Mouse (Mus musculus) MEL (cell line): ENCODE data around the gene Rnf167. TPM values are rescaled to one million over a fixed set of nuclear protein-coding genes. Genes with fewer than 3 reads are reported as not detected.

Experiments used
- DNase-seq: peaks from one replicate; pipeline ENCODE4 v3.0.0; 2011; ENCODE audit warnings: low read depth, low spot score
- H3K27ac ChIP-seq: 2 replicates; pipeline ENCODE4 v1.5.1; 2012; ENCODE audit warnings: low read depth, mild to moderate bottlenecking, control low read depth, low read length, moderate library complexity; ENCODE audit not compliant: control insufficient read depth
- H3K27me3 ChIP-seq, 2 experiments: fragments of 150-350 bp in 1 of 2; sonication (generic) in 1 of 2; 2 replicates each; pipeline ENCODE4 v1.6.1; 2012; ENCODE audit warnings: low read length in 2 of 2, mild to moderate bottlenecking in 2 of 2, improper control_type of control experiment in 1 of 2, moderate library complexity in 1 of 2; ENCODE audit not compliant: insufficient read depth in 2 of 2, control insufficient read depth in 1 of 2
- H3K36me3 ChIP-seq, 2 experiments: 2 replicates each; pipeline ENCODE4 v1.6.1; 2012 to 2014; ENCODE audit warnings: low read length in 2 of 2, improper control_type of control experiment in 1 of 2, inconsistent platforms in 1 of 2, mild to moderate bottlenecking in 1 of 2; ENCODE audit not compliant: insufficient read depth in 2 of 2, control insufficient read depth in 1 of 2
- H3K4me1 ChIP-seq, 2 experiments: fragments of 150-350 bp in 1 of 2; sonication (generic) in 1 of 2; 2 replicates each; pipeline ENCODE4 v1.6.1; 2012; ENCODE audit warnings: low read length in 2 of 2, improper control_type of control experiment in 1 of 2, mild to moderate bottlenecking in 1 of 2; ENCODE audit not compliant: insufficient read depth in 2 of 2, control insufficient read depth in 1 of 2
- H3K4me3 ChIP-seq, 2 experiments: fragments of 150-350 bp in 1 of 2; sonication (generic) in 1 of 2; 2 replicates each; pipeline ENCODE4 v1.5.1; 2012; ENCODE audit warnings: low read depth in 2 of 2, low read length in 2 of 2, mild to moderate bottlenecking in 2 of 2, moderate library complexity in 2 of 2, control low read depth in 1 of 2, improper control_type of control experiment in 1 of 2; ENCODE audit not compliant: control insufficient read depth in 1 of 2, insufficient read depth in 1 of 2
- H3K79me2 ChIP-seq: 2 replicates; pipeline ENCODE4 v1.6.1; 2012; ENCODE audit warnings: mild to moderate bottlenecking, low read length, moderate library complexity; ENCODE audit not compliant: control insufficient read depth, poor library complexity, insufficient read depth
- H3K9ac ChIP-seq: 2 replicates; pipeline ENCODE4 v1.6.1; 2012; ENCODE audit warnings: low read depth, mild to moderate bottlenecking, control low read depth, low read length, moderate library complexity; ENCODE audit not compliant: control insufficient read depth, poor library complexity, severe bottlenecking
- H3K9me3 ChIP-seq: fragments of 150-350 bp; sonication (generic); replicated peaks from 2 replicates; pipeline ENCODE4 v1.6.1; 2012; ENCODE audit warnings: mild to moderate bottlenecking, low read length, improper control_type of control experiment, moderate library complexity; ENCODE audit not compliant: insufficient read depth
- BHLHE40 ChIP-seq: IDR thresholded peaks from 2 replicates; pipeline ENCODE4 v1.6.1; 2012; ENCODE audit warnings: low read depth, mild to moderate bottlenecking, inconsistent platforms, low read length, improper control_type of control experiment, borderline replicate concordance
- CHD1 ChIP-seq: IDR thresholded peaks from 2 replicates; pipeline ENCODE4 v1.6.1; 2012; ENCODE audit warnings: low read depth, mild to moderate bottlenecking, inconsistent platforms, low read length, improper control_type of control experiment
- CTCF ChIP-seq, 3 experiments: IDR thresholded peaks in 2 of 3; conservative IDR thresholded peaks in 1 of 3; 2 replicates each; pipeline ENCODE4 v1.5.1; 2011 to 2012; ENCODE audit warnings: low read length in 3 of 3, low read depth in 2 of 3, mild to moderate bottlenecking in 2 of 3, improper control_type of control experiment in 1 of 3, inconsistent platforms in 1 of 3, mixed read lengths in 1 of 3, moderate library complexity in 1 of 3; ENCODE audit not compliant: control insufficient read depth in 1 of 3, insufficient read depth in 1 of 3, poor library complexity in 1 of 3, severe bottlenecking in 1 of 3
- E2F4 ChIP-seq: IDR thresholded peaks from 2 replicates; pipeline ENCODE4 v1.6.1; 2011; ENCODE audit warnings: low read depth, low read length, improper control_type of control experiment, borderline replicate concordance
- ELF1 ChIP-seq: IDR thresholded peaks from 2 replicates; pipeline ENCODE4 v1.6.1; 2014; ENCODE audit warnings: low read depth, mild to moderate bottlenecking, inconsistent platforms, low read length, improper control_type of control experiment, moderate library complexity
- EP300 ChIP-seq, 2 experiments: IDR thresholded peaks; 2 replicates each; pipeline ENCODE4 v1.6.1; 2011; ENCODE audit warnings: improper control_type of control experiment in 2 of 2, low read length in 2 of 2, low read depth in 1 of 2, mild to moderate bottlenecking in 1 of 2
- ETS1 ChIP-seq: IDR thresholded peaks from 2 replicates; pipeline ENCODE4 v1.6.1; 2012; ENCODE audit warnings: low read depth, mild to moderate bottlenecking, inconsistent platforms, low read length, improper control_type of control experiment, moderate library complexity
- JUND ChIP-seq: IDR thresholded peaks from 2 replicates; pipeline ENCODE4 v1.6.1; 2011; ENCODE audit warnings: low read depth, mild to moderate bottlenecking, improper control_type of control experiment, low read length
- MAFK ChIP-seq: IDR thresholded peaks from 2 replicates; pipeline ENCODE4 v1.6.1; 2011; ENCODE audit warnings: low read depth, mild to moderate bottlenecking, low read length, improper control_type of control experiment, borderline replicate concordance
- MAX ChIP-seq: IDR thresholded peaks from 2 replicates; pipeline ENCODE4 v1.6.1; 2011; ENCODE audit warnings: low read length, improper control_type of control experiment
- MAZ ChIP-seq: IDR thresholded peaks from 2 replicates; pipeline ENCODE4 v1.6.1; 2012; ENCODE audit warnings: low read depth, mild to moderate bottlenecking, inconsistent platforms, low read length, improper control_type of control experiment
- MXI1 ChIP-seq: IDR thresholded peaks from 2 replicates; pipeline ENCODE4 v1.6.1; 2011; ENCODE audit warnings: mild to moderate bottlenecking, low read depth, low read length, improper control_type of control experiment
- MYB ChIP-seq: IDR thresholded peaks from 2 replicates; pipeline ENCODE4 v1.6.1; 2011; ENCODE audit warnings: mild to moderate bottlenecking, low read depth, low read length, improper control_type of control experiment
- MYC ChIP-seq: IDR thresholded peaks from 2 replicates; pipeline ENCODE4 v1.6.1; 2011; ENCODE audit warnings: low read depth, mild to moderate bottlenecking, low read length, improper control_type of control experiment, moderate library complexity
- POLR2A ChIP-seq, 2 experiments: IDR thresholded peaks; 2 replicates each; pipeline ENCODE4 v1.6.1; 2011 to 2012; ENCODE audit warnings: low read length in 2 of 2, mild to moderate bottlenecking in 2 of 2, control low read depth in 1 of 2, improper control_type of control experiment in 1 of 2, low read depth in 1 of 2, moderate library complexity in 1 of 2; ENCODE audit not compliant: control insufficient read depth in 1 of 2, insufficient read depth in 1 of 2, poor library complexity in 1 of 2
- POLR2AphosphoS2 ChIP-seq: IDR thresholded peaks from 2 replicates; pipeline ENCODE4 v1.6.1; 2011; ENCODE audit warnings: low read length, improper control_type of control experiment
- POLR2AphosphoS5 ChIP-seq: IDR thresholded peaks from 2 replicates; pipeline ENCODE4 v1.6.1; 2012; ENCODE audit warnings: low read depth, borderline replicate concordance, mild to moderate bottlenecking, inconsistent platforms, low read length, moderate library complexity, mixed read lengths
- RAD21 ChIP-seq: IDR thresholded peaks from 2 replicates; pipeline ENCODE4 v1.6.1; 2011; ENCODE audit warnings: mild to moderate bottlenecking, low read depth, low read length, improper control_type of control experiment
- RCOR1 ChIP-seq: IDR thresholded peaks from 2 replicates; pipeline ENCODE4 v1.6.1; 2012; ENCODE audit warnings: low read depth, mild to moderate bottlenecking, inconsistent platforms, low read length, improper control_type of control experiment
- SIN3A ChIP-seq: IDR thresholded peaks from 2 replicates; pipeline ENCODE4 v1.6.1; 2012; ENCODE audit warnings: low read length, improper control_type of control experiment, inconsistent platforms
- TBP ChIP-seq: IDR thresholded peaks from 2 replicates; pipeline ENCODE4 v1.8.0; 2011; ENCODE audit warnings: low read depth, low read length, improper control_type of control experiment
- TCF12 ChIP-seq: IDR thresholded peaks from 2 replicates; pipeline ENCODE4 v1.6.1; 2014; ENCODE audit warnings: low read depth, mild to moderate bottlenecking, inconsistent platforms, low read length, improper control_type of control experiment, moderate library complexity
- USF2 ChIP-seq, 2 experiments: IDR thresholded peaks; 2 replicates each; pipeline ENCODE4 v1.6.1; 2011 to 2012; ENCODE audit warnings: improper control_type of control experiment in 2 of 2, low read length in 2 of 2, borderline replicate concordance in 1 of 2, inconsistent platforms in 1 of 2, low read depth in 1 of 2, mild to moderate bottlenecking in 1 of 2; ENCODE audit not compliant: insufficient read depth in 1 of 2
- ZKSCAN1 ChIP-seq: IDR thresholded peaks from 2 replicates; pipeline ENCODE4 v1.6.1; 2012; ENCODE audit warnings: low read depth, mild to moderate bottlenecking, inconsistent platforms, low read length, improper control_type of control experiment, moderate library complexity
- ZNF384 ChIP-seq: IDR thresholded peaks from 2 replicates; pipeline ENCODE4 v1.6.1; 2012; ENCODE audit warnings: low read depth, mild to moderate bottlenecking, inconsistent platforms, low read length, improper control_type of control experiment
- polyA plus RNA-seq, 2 experiments: library from polyadenylated mRNA; stranded (reverse) in 1 of 2; unstranded in 1 of 2; fragments of >175 nt in 1 of 2; fragments of >200 nt in 1 of 2; gene quantifications; 2 replicates each; pipeline versions ENCODE4 v1.2.1 to v1.2.4; 2012; ENCODE audit warnings: low replicate concordance in 2 of 2, low read depth in 1 of 2; ENCODE audit not compliant: insufficient read length in 2 of 2, insufficient read depth in 1 of 2, missing spikeins in 1 of 2
- total RNA-seq: library from RNA; depleted of rRNA; stranded (reverse); fragments of 300-350 nt; gene quantifications from 2 replicates; pipeline ENCODE4 v1.2.3, GENCODE M21; 2012

Rnf167 gene
- total and polyA plus RNA-seq, 3 experiments: 31.4 to 44.4 TPM; not detected in 1

- H3K79me2 ChIP-seq: peaks cover 3% of the 10 kb centered on the region; the same call in 1 of the 2 replicates
- no peak for TF ChIP-seq RAD21
- TF ChIP-seq ETS1: no peak
- no peak for TF ChIP-seq E2F4
- TF ChIP-seq CTCF (IDR thresholded peaks at IDR 0.05 in 2 of 3, conservative IDR thresholded peaks at IDR 0.05 in 1 of 3; ENCODE audit: control insufficient read depth in 1 of 3, insufficient read depth in 1 of 3, low read depth in 2 of 3, low read length in 3 of 3, poor library complexity in 1 of 3, severe bottlenecking in 1 of 3): no peak
- no peak for TF ChIP-seq SIN3A
- TF ChIP-seq CHD1: no peak
- TF ChIP-seq POLR2AphosphoS5: no peak
- TF ChIP-seq ZKSCAN1: no peak
- TF ChIP-seq ELF1: no peak
- TF ChIP-seq POLR2A (IDR thresholded peaks at IDR 0.05; ENCODE audit: control insufficient read depth in 1 of 2, insufficient read depth in 1 of 2, low read depth in 1 of 2, low read length in 2 of 2, poor library complexity in 1 of 2): no peak
- no peak for TF ChIP-seq BHLHE40
- TF ChIP-seq JUND: no peak
- no peak for TF ChIP-seq MAFK
- no peak for DNase-seq
- no peaks in the 10 kb centered on the region for H3K27me3 ChIP-seq
- H3K4me1 ChIP-seq: 0 out of 4 replicates have a peak, but pooled peaks cover 0 to 15% of the 10 kb centered on the region in 2 experiments
- H3K4me3 ChIP-seq: no peak overlapping the region
- no peak overlapping the region for H3K27ac ChIP-seq
- H3K9ac ChIP-seq: no peak overlapping the region
- H3K9me3 ChIP-seq: no peaks in the 10 kb centered on the region
- H3K36me3 ChIP-seq: peaks cover 0 to 6% of the 10 kb centered on the region in 2 experiments; a peak in 2 of 4 replicates
Observed at GRCm38 (mm10) chr11:70674501-70674900, 27.5 kb downstream of the Rnf167 start.

- H3K27ac ChIP-seq: no peak overlapping the region
- no peaks in the 10 kb centered on the region for H3K27me3 ChIP-seq
- no peaks in the 10 kb centered on the region for H3K79me2 ChIP-seq
- no peak for DNase-seq
- H3K9ac ChIP-seq: no peak overlapping the region
- TF ChIP-seq USF2 (IDR thresholded peaks at IDR 0.05; ENCODE audit: borderline replicate concordance in 1 of 2, insufficient read depth in 1 of 2, low read depth in 1 of 2, low read length in 2 of 2) (no peak), TCF12 (no peak), MYC (no peak), MXI1 (no peak), MAZ (no peak), MAX (no peak), RAD21 (no peak), E2F4 (no peak), RCOR1 (no peak), ZNF384 (no peak), POLR2AphosphoS2 (no peak), TBP (no peak), EP300 (IDR thresholded peaks at IDR 0.05; ENCODE audit: low read depth in 1 of 2, low read length in 2 of 2) (no peak), MYB (no peak)
- H3K4me3 ChIP-seq: no peak overlapping the region
- H3K9me3 ChIP-seq: no peaks in the 10 kb centered on the region
- peaks cover 0 to 4% of the 10 kb centered on the region in 2 experiments; a peak in 3 of 4 replicates for H3K4me1 ChIP-seq
- peaks cover 0 to 5% of the 10 kb centered on the region in 2 experiments; a peak in 2 of 4 replicates for H3K36me3 ChIP-seq
Observed at GRCm38 (mm10) chr11:70678092-70678491, 31.1 kb downstream of the Rnf167 start.
